Mouse (Mus musculus): ENCODE results near the gene Samd4.

DNA sequence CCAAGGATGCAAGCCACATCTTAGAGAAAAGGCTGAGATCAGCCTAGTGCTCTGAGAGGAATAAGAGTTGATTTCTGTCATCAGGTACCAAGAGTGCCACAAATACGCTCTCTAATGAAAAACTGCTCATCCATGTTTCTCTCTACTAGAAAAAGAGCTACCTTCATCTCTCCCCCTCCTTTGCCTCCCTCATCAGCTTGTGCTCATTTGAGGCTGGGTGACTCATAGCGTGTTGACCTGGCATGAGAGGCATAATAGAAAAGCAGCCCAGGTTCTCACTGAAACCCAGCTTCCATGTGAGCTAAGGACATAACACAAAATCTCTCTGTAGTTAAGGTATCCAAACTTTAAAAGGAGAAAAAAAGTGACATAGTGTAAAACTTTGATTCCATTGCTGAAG is 176.3 kb downstream of the Samd4 start:
- TF ChIP-seq GATA1 (IDR thresholded peaks at IDR 0.05; ENCODE audit: borderline replicate concordance, low read length) = no peak
- TF ChIP-seq FLI1 (IDR thresholded peaks at IDR 0.05; ENCODE audit: low read length) = no peak

Measured in megakaryocyte, embryonic 14.5 days (primary cell).